Mouse (Mus musculus) MEL (cell line): Measurements from ENCODE around the gene Nrip2. TPM values are rescaled to one million over a fixed set of nuclear protein-coding genes. Genes with fewer than 3 reads are reported as not detected.

ENCODE experiments used
- DNase-seq: peaks from one replicate; pipeline ENCODE4 v3.0.0; 2011; ENCODE audit warnings: low read depth, low spot score
- H3K27ac ChIP-seq: 2 replicates; pipeline ENCODE4 v1.5.1; 2012; ENCODE audit warnings: low read depth, mild to moderate bottlenecking, control low read depth, low read length, moderate library complexity; ENCODE audit not compliant: control insufficient read depth
- H3K27me3 ChIP-seq, 2 experiments: fragments of 150-350 bp in 1 of 2; sonication (generic) in 1 of 2; 2 replicates each; pipeline ENCODE4 v1.6.1; 2012; ENCODE audit warnings: low read length in 2 of 2, mild to moderate bottlenecking in 2 of 2, improper control_type of control experiment in 1 of 2, moderate library complexity in 1 of 2; ENCODE audit not compliant: insufficient read depth in 2 of 2, control insufficient read depth in 1 of 2
- H3K36me3 ChIP-seq, 2 experiments: 2 replicates each; pipeline ENCODE4 v1.6.1; 2012 to 2014; ENCODE audit warnings: low read length in 2 of 2, improper control_type of control experiment in 1 of 2, inconsistent platforms in 1 of 2, mild to moderate bottlenecking in 1 of 2; ENCODE audit not compliant: insufficient read depth in 2 of 2, control insufficient read depth in 1 of 2
- H3K4me1 ChIP-seq, 2 experiments: fragments of 150-350 bp in 1 of 2; sonication (generic) in 1 of 2; 2 replicates each; pipeline ENCODE4 v1.6.1; 2012; ENCODE audit warnings: low read length in 2 of 2, improper control_type of control experiment in 1 of 2, mild to moderate bottlenecking in 1 of 2; ENCODE audit not compliant: insufficient read depth in 2 of 2, control insufficient read depth in 1 of 2
- H3K4me3 ChIP-seq, 2 experiments: fragments of 150-350 bp in 1 of 2; sonication (generic) in 1 of 2; 2 replicates each; pipeline ENCODE4 v1.5.1; 2012; ENCODE audit warnings: low read depth in 2 of 2, low read length in 2 of 2, mild to moderate bottlenecking in 2 of 2, moderate library complexity in 2 of 2, control low read depth in 1 of 2, improper control_type of control experiment in 1 of 2; ENCODE audit not compliant: control insufficient read depth in 1 of 2, insufficient read depth in 1 of 2
- H3K79me2 ChIP-seq: 2 replicates; pipeline ENCODE4 v1.6.1; 2012; ENCODE audit warnings: mild to moderate bottlenecking, low read length, moderate library complexity; ENCODE audit not compliant: control insufficient read depth, poor library complexity, insufficient read depth
- H3K9ac ChIP-seq: 2 replicates; pipeline ENCODE4 v1.6.1; 2012; ENCODE audit warnings: low read depth, mild to moderate bottlenecking, control low read depth, low read length, moderate library complexity; ENCODE audit not compliant: control insufficient read depth, poor library complexity, severe bottlenecking
- H3K9me3 ChIP-seq: fragments of 150-350 bp; sonication (generic); replicated peaks from 2 replicates; pipeline ENCODE4 v1.6.1; 2012; ENCODE audit warnings: mild to moderate bottlenecking, low read length, improper control_type of control experiment, moderate library complexity; ENCODE audit not compliant: insufficient read depth
- BHLHE40 ChIP-seq: IDR thresholded peaks from 2 replicates; pipeline ENCODE4 v1.6.1; 2012; ENCODE audit warnings: low read depth, mild to moderate bottlenecking, inconsistent platforms, low read length, improper control_type of control experiment, borderline replicate concordance
- CHD1 ChIP-seq: IDR thresholded peaks from 2 replicates; pipeline ENCODE4 v1.6.1; 2012; ENCODE audit warnings: low read depth, mild to moderate bottlenecking, inconsistent platforms, low read length, improper control_type of control experiment
- CHD2 ChIP-seq: IDR thresholded peaks from 2 replicates; pipeline ENCODE4 v1.6.1; 2011; ENCODE audit warnings: low read length, improper control_type of control experiment
- E2F4 ChIP-seq: IDR thresholded peaks from 2 replicates; pipeline ENCODE4 v1.6.1; 2011; ENCODE audit warnings: low read depth, low read length, improper control_type of control experiment, borderline replicate concordance
- ELF1 ChIP-seq: IDR thresholded peaks from 2 replicates; pipeline ENCODE4 v1.6.1; 2014; ENCODE audit warnings: low read depth, mild to moderate bottlenecking, inconsistent platforms, low read length, improper control_type of control experiment, moderate library complexity
- EP300 ChIP-seq, 2 experiments: IDR thresholded peaks; 2 replicates each; pipeline ENCODE4 v1.6.1; 2011; ENCODE audit warnings: improper control_type of control experiment in 2 of 2, low read length in 2 of 2, low read depth in 1 of 2, mild to moderate bottlenecking in 1 of 2
- ETS1 ChIP-seq: IDR thresholded peaks from 2 replicates; pipeline ENCODE4 v1.6.1; 2012; ENCODE audit warnings: low read depth, mild to moderate bottlenecking, inconsistent platforms, low read length, improper control_type of control experiment, moderate library complexity
- GABPA ChIP-seq: IDR thresholded peaks from 2 replicates; pipeline ENCODE4 v1.6.1; 2012; ENCODE audit warnings: low read depth, mild to moderate bottlenecking, inconsistent platforms, low read length, improper control_type of control experiment, moderate library complexity
- HCFC1 ChIP-seq: IDR thresholded peaks from 2 replicates; pipeline ENCODE4 v1.6.1; 2012; ENCODE audit warnings: low read depth, mild to moderate bottlenecking, inconsistent platforms, low read length, improper control_type of control experiment, moderate library complexity
- JUND ChIP-seq: IDR thresholded peaks from 2 replicates; pipeline ENCODE4 v1.6.1; 2011; ENCODE audit warnings: low read depth, mild to moderate bottlenecking, improper control_type of control experiment, low read length
- MAFK ChIP-seq: IDR thresholded peaks from 2 replicates; pipeline ENCODE4 v1.6.1; 2011; ENCODE audit warnings: low read depth, mild to moderate bottlenecking, low read length, improper control_type of control experiment, borderline replicate concordance
- MAX ChIP-seq: IDR thresholded peaks from 2 replicates; pipeline ENCODE4 v1.6.1; 2011; ENCODE audit warnings: low read length, improper control_type of control experiment
- MAZ ChIP-seq: IDR thresholded peaks from 2 replicates; pipeline ENCODE4 v1.6.1; 2012; ENCODE audit warnings: low read depth, mild to moderate bottlenecking, inconsistent platforms, low read length, improper control_type of control experiment
- MEF2A ChIP-seq: IDR thresholded peaks from 2 replicates; pipeline ENCODE4 v1.6.1; 2014; ENCODE audit warnings: low read depth, mild to moderate bottlenecking, inconsistent platforms, low read length, improper control_type of control experiment; ENCODE audit not compliant: poor library complexity, insufficient replicate concordance, severe bottlenecking; ENCODE audit errors: extremely low read depth
- MXI1 ChIP-seq: IDR thresholded peaks from 2 replicates; pipeline ENCODE4 v1.6.1; 2011; ENCODE audit warnings: mild to moderate bottlenecking, low read depth, low read length, improper control_type of control experiment
- MYB ChIP-seq: IDR thresholded peaks from 2 replicates; pipeline ENCODE4 v1.6.1; 2011; ENCODE audit warnings: mild to moderate bottlenecking, low read depth, low read length, improper control_type of control experiment
- MYC ChIP-seq: IDR thresholded peaks from 2 replicates; pipeline ENCODE4 v1.6.1; 2011; ENCODE audit warnings: low read depth, mild to moderate bottlenecking, low read length, improper control_type of control experiment, moderate library complexity
- NELFE ChIP-seq: IDR thresholded peaks from 2 replicates; pipeline ENCODE4 v1.6.1; 2011; ENCODE audit warnings: low read depth, low read length, improper control_type of control experiment
- NRF1 ChIP-seq: IDR thresholded peaks from 2 replicates; pipeline ENCODE4 v1.6.1; 2014; ENCODE audit warnings: low read depth, mild to moderate bottlenecking, inconsistent platforms, low read length, improper control_type of control experiment, moderate library complexity; ENCODE audit not compliant: poor library complexity, insufficient read depth, severe bottlenecking
- POLR2A ChIP-seq, 2 experiments: IDR thresholded peaks; 2 replicates each; pipeline ENCODE4 v1.6.1; 2011 to 2012; ENCODE audit warnings: low read length in 2 of 2, mild to moderate bottlenecking in 2 of 2, control low read depth in 1 of 2, improper control_type of control experiment in 1 of 2, low read depth in 1 of 2, moderate library complexity in 1 of 2; ENCODE audit not compliant: control insufficient read depth in 1 of 2, insufficient read depth in 1 of 2, poor library complexity in 1 of 2
- POLR2AphosphoS2 ChIP-seq: IDR thresholded peaks from 2 replicates; pipeline ENCODE4 v1.6.1; 2011; ENCODE audit warnings: low read length, improper control_type of control experiment
- POLR2AphosphoS5 ChIP-seq: IDR thresholded peaks from 2 replicates; pipeline ENCODE4 v1.6.1; 2012; ENCODE audit warnings: low read depth, borderline replicate concordance, mild to moderate bottlenecking, inconsistent platforms, low read length, moderate library complexity, mixed read lengths
- RAD21 ChIP-seq: IDR thresholded peaks from 2 replicates; pipeline ENCODE4 v1.6.1; 2011; ENCODE audit warnings: mild to moderate bottlenecking, low read depth, low read length, improper control_type of control experiment
- RCOR1 ChIP-seq: IDR thresholded peaks from 2 replicates; pipeline ENCODE4 v1.6.1; 2012; ENCODE audit warnings: low read depth, mild to moderate bottlenecking, inconsistent platforms, low read length, improper control_type of control experiment
- SIN3A ChIP-seq: IDR thresholded peaks from 2 replicates; pipeline ENCODE4 v1.6.1; 2012; ENCODE audit warnings: low read length, improper control_type of control experiment, inconsistent platforms
- SMC3 ChIP-seq: IDR thresholded peaks from 2 replicates; pipeline ENCODE4 v1.6.1; 2011; ENCODE audit warnings: low read depth, low read length, improper control_type of control experiment
- TAL1 ChIP-seq: IDR thresholded peaks from 2 replicates; pipeline ENCODE4 v1.6.1; 2012; ENCODE audit warnings: mild to moderate bottlenecking, inconsistent platforms, low read length, moderate library complexity, mixed read lengths
- TBP ChIP-seq: IDR thresholded peaks from 2 replicates; pipeline ENCODE4 v1.8.0; 2011; ENCODE audit warnings: low read depth, low read length, improper control_type of control experiment
- UBTF ChIP-seq: IDR thresholded peaks from 2 replicates; pipeline ENCODE4 v1.6.1; 2012; ENCODE audit warnings: low read depth, mild to moderate bottlenecking, inconsistent platforms, low read length, improper control_type of control experiment, moderate library complexity, borderline replicate concordance; ENCODE audit not compliant: insufficient read depth
- USF2 ChIP-seq, 2 experiments: IDR thresholded peaks; 2 replicates each; pipeline ENCODE4 v1.6.1; 2011 to 2012; ENCODE audit warnings: improper control_type of control experiment in 2 of 2, low read length in 2 of 2, borderline replicate concordance in 1 of 2, inconsistent platforms in 1 of 2, low read depth in 1 of 2, mild to moderate bottlenecking in 1 of 2; ENCODE audit not compliant: insufficient read depth in 1 of 2
- ZC3H11A ChIP-seq: IDR thresholded peaks from 2 replicates; pipeline ENCODE4 v1.6.1; 2012; ENCODE audit warnings: low read depth, mild to moderate bottlenecking, inconsistent platforms, low read length, improper control_type of control experiment
- ZMIZ1 ChIP-seq: IDR thresholded peaks from 2 replicates; pipeline ENCODE4 v1.6.1; 2012; ENCODE audit warnings: low read depth, mild to moderate bottlenecking, inconsistent platforms, low read length, improper control_type of control experiment, moderate library complexity
- ZNF384 ChIP-seq: IDR thresholded peaks from 2 replicates; pipeline ENCODE4 v1.6.1; 2012; ENCODE audit warnings: low read depth, mild to moderate bottlenecking, inconsistent platforms, low read length, improper control_type of control experiment
- polyA plus RNA-seq, 2 experiments: library from polyadenylated mRNA; stranded (reverse) in 1 of 2; unstranded in 1 of 2; fragments of >175 nt in 1 of 2; fragments of >200 nt in 1 of 2; gene quantifications; 2 replicates each; pipeline versions ENCODE4 v1.2.1 to v1.2.4; 2012; ENCODE audit warnings: low replicate concordance in 2 of 2, low read depth in 1 of 2; ENCODE audit not compliant: insufficient read length in 2 of 2, insufficient read depth in 1 of 2, missing spikeins in 1 of 2
- total RNA-seq: library from RNA; depleted of rRNA; stranded (reverse); fragments of 300-350 nt; gene quantifications from 2 replicates; pipeline ENCODE4 v1.2.3, GENCODE M21; 2012

Nrip2 gene
- total and polyA plus RNA-seq, 3 experiments: 0.04 to 0.86 TPM; not detected in 1

DNA sequence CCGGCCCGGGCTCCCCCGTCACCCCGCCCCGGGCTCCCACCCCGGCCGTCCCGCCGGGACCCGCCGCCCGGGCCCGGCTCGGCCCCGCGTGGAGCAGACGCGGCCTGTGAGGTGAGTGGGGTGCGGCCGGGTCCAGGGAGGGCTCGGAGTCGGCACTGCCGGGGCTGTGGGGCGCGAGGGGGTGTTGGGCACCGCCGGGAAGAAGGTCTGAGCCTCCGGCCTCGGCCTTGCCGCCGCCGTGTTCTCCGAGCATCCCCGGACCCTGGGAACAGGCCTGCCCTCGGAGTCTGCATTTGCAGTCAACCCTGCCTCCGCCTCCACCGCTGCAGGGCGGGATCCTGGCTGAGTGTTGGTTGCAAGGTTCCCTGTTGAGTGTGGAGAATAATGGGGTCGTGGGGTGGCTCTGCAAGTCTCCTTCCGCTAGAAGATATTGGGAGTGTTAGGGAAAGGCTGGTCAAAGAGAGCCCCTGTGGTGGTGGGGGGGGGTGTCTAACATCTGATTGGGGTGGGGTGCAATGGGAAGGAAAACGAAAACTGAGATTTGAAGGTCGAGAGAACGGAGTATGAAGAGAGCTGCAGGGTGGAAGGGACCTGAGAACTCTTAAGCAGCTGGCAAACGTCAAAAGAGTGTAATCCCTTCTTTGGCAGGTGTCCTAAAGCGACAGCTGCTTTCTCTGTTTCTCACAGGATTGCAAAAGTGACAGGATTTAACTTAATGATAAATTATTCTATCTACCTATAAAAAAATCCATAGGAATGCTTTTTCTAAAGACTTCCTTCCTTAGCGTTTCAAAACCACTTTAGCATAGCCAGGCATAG lies 35.9 kb upstream of the Nrip2 start:
- H3K36me3 ChIP-seq: peaks cover 3 to 15% of the 10 kb centered on the region in 2 experiments
- DNase-seq: peak; percentile 61
- TF ChIP-seq TBP (no peak), MYB (no peak), USF2 (IDR thresholded peaks at IDR 0.05; ENCODE audit: borderline replicate concordance in 1 of 2, insufficient read depth in 1 of 2, low read depth in 1 of 2, low read length in 2 of 2) (no peak), SIN3A (peak; percentile 22; the same call in 1 of the 2 replicates), JUND (no peak), HCFC1 (no peak), POLR2AphosphoS2 (no peak), MAZ (0 out of 2 replicates have a peak, but pooled peaks have one; percentile 52), EP300 (IDR thresholded peaks at IDR 0.05; ENCODE audit: low read depth in 1 of 2, low read length in 2 of 2) (no peak; a peak in 1 of 4 replicates), E2F4 (no peak), RCOR1 (no peak), NRF1 (no peak), MXI1 (no peak), TAL1 (no peak), GABPA (no peak), ETS1 (0 out of 2 replicates have a peak, but pooled peaks have one; percentile 19), ELF1 (no peak), CHD2 (no peak), POLR2AphosphoS5 (no peak), UBTF (no peak), MAFK (no peak), CHD1 (no peak), ZMIZ1 (no peak), ZNF384 (no peak), MAX (no peak), ZC3H11A (no peak), RAD21 (no peak), BHLHE40 (no peak), MEF2A (no peak), NELFE (no peak), SMC3 (no peak), POLR2A (IDR thresholded peaks at IDR 0.05; ENCODE audit: control insufficient read depth in 1 of 2, insufficient read depth in 1 of 2, low read depth in 1 of 2, low read length in 2 of 2, poor library complexity in 1 of 2) (peak in 1 of 2 experiments; percentile 8; a peak in 1 of 4 replicates), MYC (no peak)

More for the DNA sequence above, 35.9 kb upstream of the Nrip2 start:
- Histone ChIP-seq H3K27me3 (no peaks in the 10 kb centered on the region), H3K4me3 (peak overlapping the region; percentile 75 to 88), H3K4me1 (peaks cover 2 to 7% of the 10 kb centered on the region in 2 experiments; a peak in 2 of 4 replicates), H3K79me2 (peaks cover 46% of the 10 kb centered on the region), H3K9me3 (no peaks in the 10 kb centered on the region), H3K9ac (peak overlapping the region; percentile 88), H3K27ac (peak overlapping the region; percentile 59)
